Mouse (Mus musculus) liver, postnatal 0 days (tissue): ENCODE measurements around the gene D430041D05Rik.

Source experiments
- CTCF ChIP-seq: sonication (generic); IDR thresholded peaks from 2 replicates; pipeline ENCODE4 v1.5.1; 2016; ENCODE audit warnings: antibody characterized with exemption, low read depth
- EP300 ChIP-seq: IDR thresholded peaks from 2 replicates; pipeline ENCODE4 v1.6.1; 2016; ENCODE audit warnings: antibody characterized with exemption, low read depth, mild to moderate bottlenecking

GRCm38 (mm10) chr2:104165631-104166030 lies 245.2 kb downstream of the D430041D05Rik start:
- TF ChIP-seq EP300 (no peak), CTCF (no peak)
